Mouse (Mus musculus) bone marrow, adult 2 months (tissue): ENCODE data around the gene Faap100.

Experiments used
- CTCF ChIP-seq: fragments of 200-500 bp; IDR thresholded peaks from 2 replicates; pipeline ENCODE4 v1.5.1; 2011; ENCODE audit warnings: low read length, control low read depth; ENCODE audit not compliant: control insufficient read depth, insufficient read depth
- POLR2A ChIP-seq: fragments of 200-500 bp; IDR thresholded peaks from 2 replicates; pipeline ENCODE4 v1.6.1; 2011; ENCODE audit warnings: low read depth, mild to moderate bottlenecking, control low read depth, low read length, borderline replicate concordance; ENCODE audit not compliant: control insufficient read depth

GRCm38 (mm10) chr11:120320156-120320555, 58.4 kb downstream of the Faap100 start:
- TF ChIP-seq CTCF: no peak
- no peak for TF ChIP-seq POLR2A
